Mouse (Mus musculus): ENCODE results near the gene Mthfd1l.

GRCm38 (mm10) chr10:4078220-4078840 lies 105.4 kb downstream of the Mthfd1l start:
- TF ChIP-seq POLR2A (IDR thresholded peaks at IDR 0.05; ENCODE audit: low read depth, low read length) (no peak), CTCF (IDR thresholded peaks at IDR 0.05; ENCODE audit: extremely low read depth, insufficient read depth, insufficient read length, insufficient replicate concordance) (no peak)
